Mouse (Mus musculus): ENCODE data around the gene Nlrc3. TPM values are rescaled to one million over a fixed set of nuclear protein-coding genes. Genes with fewer than 3 reads are reported as not detected.
"Not testable (repeated sequence)": the region's sequence is repeated elsewhere in the genome, so short reads cannot be mapped to it uniquely, and the experiment has no call there.

Nlrc3 gene
- 0.15 and 0.27 TPM in 2 replicates for polyA plus RNA-seq (2015; fragmentation: Nextera tagmentation; extraction: Ambion mirVana)

- H3K4me1 ChIP-seq (replicated peaks; ENCODE audit: control insufficient read depth, insufficient read depth): no peaks in the 10 kb centered on the region
- H3K9ac ChIP-seq (ENCODE audit: low read length): no peak within 1 kb of the TSS
- no peak within 1 kb of the TSS for H3K4me2 ChIP-seq (replicated peaks; ENCODE audit: low read depth)
- WGBS: 69% methylated on average over 4 of the region's 4 CpGs
- H3K4me3 ChIP-seq (ENCODE audit: low read depth, low read length): no peak within 1 kb of the TSS
- no peaks in the 10 kb centered on the region for H3K27me3 ChIP-seq (ENCODE audit: control insufficient read depth, insufficient read depth, low read length)
- DNase-seq (ENCODE audit: low spot score): no peak
- TF ChIP-seq CTCF (IDR thresholded peaks at IDR 0.05; ENCODE audit: low read depth) (no peak), EP300 (optimal IDR thresholded peaks at IDR 0.05) (no peak)
- no peak for ATAC-seq (ENCODE audit: low FRiP score, low TSS enrichment)
- H3K27ac ChIP-seq (replicated peaks): no peak within 1 kb of the TSS
- no peaks in the 10 kb centered on the region for H3K9me3 ChIP-seq (ENCODE audit: control insufficient read depth, low read length)
- H3K36me3 ChIP-seq (ENCODE audit: control insufficient read depth, insufficient read depth, low read length): peaks cover 9% of the 10 kb centered on the region; the same call in 1 of the 2 replicates
Measured at GRCm38 (mm10) chr16:3976251-3976671, at the start of gene Nlrc3. Nlrc3 (minus strand) TSS chr16:3976632.

- Histone ChIP-seq H3K27ac (replicated peaks) (no peak overlapping the region), H3K4me2 (replicated peaks; ENCODE audit: low read depth) (no peak overlapping the region), H3K4me3 (ENCODE audit: low read depth, low read length) (no peak overlapping the region), H3K27me3 (ENCODE audit: control insufficient read depth, insufficient read depth, low read length) (no peaks in the 10 kb centered on the region), H3K9me3 (ENCODE audit: control insufficient read depth, low read length) (no peaks in the 10 kb centered on the region), H3K4me1 (replicated peaks; ENCODE audit: control insufficient read depth, insufficient read depth) (no peaks in the 10 kb centered on the region), H3K9ac (ENCODE audit: low read length) (no peak overlapping the region), H3K36me3 (ENCODE audit: control insufficient read depth, insufficient read depth, low read length) (no peaks in the 10 kb centered on the region)
- ATAC-seq (ENCODE audit: low FRiP score, low TSS enrichment) (no peak), DNase-seq (ENCODE audit: low spot score) (no peak)
- no peak for TF ChIP-seq EP300 (optimal IDR thresholded peaks at IDR 0.05)
- no peak for TF ChIP-seq CTCF (IDR thresholded peaks at IDR 0.05; ENCODE audit: low read depth)
- WGBS: 70% methylated on average over 4 of the region's 4 CpGs
Measured at GRCm38 (mm10) chr16:4022719-4023118, 46.3 kb upstream of the Nlrc3 start.

DNA sequence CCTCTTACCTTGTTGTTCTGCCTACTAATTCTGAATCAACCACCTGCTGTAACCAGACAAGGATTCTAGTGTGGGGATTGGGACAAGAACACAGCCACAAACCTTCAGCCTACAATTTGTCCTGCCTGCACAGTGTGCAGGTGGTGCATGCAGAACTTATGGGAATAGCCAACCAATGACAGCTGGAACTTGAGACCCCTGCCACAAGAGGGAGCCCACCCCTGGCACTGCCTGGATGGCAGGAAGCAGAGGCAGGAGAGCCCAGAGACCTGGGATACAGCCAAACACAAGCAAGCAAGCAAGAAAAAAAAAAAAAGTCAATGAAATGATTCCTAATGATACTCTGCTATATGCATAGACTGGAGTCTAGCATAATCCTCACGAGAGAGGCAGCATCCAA, 44.8 kb upstream of the Nlrc3 start:
- Histone ChIP-seq H3K9ac (ENCODE audit: low read length) (no peak overlapping the region), H3K4me1 (replicated peaks; ENCODE audit: control insufficient read depth, insufficient read depth) (no peaks in the 10 kb centered on the region), H3K27ac (replicated peaks) (no peak overlapping the region), H3K36me3 (ENCODE audit: control insufficient read depth, insufficient read depth, low read length) (no peaks in the 10 kb centered on the region), H3K9me3 (ENCODE audit: control insufficient read depth, low read length) (no peaks in the 10 kb centered on the region), H3K4me2 (replicated peaks; ENCODE audit: low read depth) (no peak overlapping the region), H3K4me3 (ENCODE audit: low read depth, low read length) (no peak overlapping the region), H3K27me3 (ENCODE audit: control insufficient read depth, insufficient read depth, low read length) (no peaks in the 10 kb centered on the region)
- ATAC-seq (ENCODE audit: low FRiP score, low TSS enrichment) (no peak), DNase-seq (ENCODE audit: low spot score) (no peak)
- TF ChIP-seq EP300 (optimal IDR thresholded peaks at IDR 0.05) (no peak), CTCF (IDR thresholded peaks at IDR 0.05; ENCODE audit: low read depth) (no peak)
- WGBS: 92% methylated on average over 1 of the region's 1 CpGs

- not testable (repeated sequence) for H3K4me3 ChIP-seq (ENCODE audit: low read depth, low read length)
Measured at GRCm38 (mm10) chr16:4017466-4017865, 41.0 kb upstream of the Nlrc3 start.

GRCm38 (mm10) chr16:4016786-4017185, 40.4 kb upstream of the Nlrc3 start:
- 78% methylated on average over 17 of the region's 17 CpGs for WGBS
- H3K36me3 ChIP-seq (ENCODE audit: control insufficient read depth, insufficient read depth, low read length); DNase-seq (ENCODE audit: low spot score); H3K9me3 ChIP-seq (ENCODE audit: control insufficient read depth, low read length); ATAC-seq (ENCODE audit: low FRiP score, low TSS enrichment); H3K4me2 ChIP-seq (replicated peaks; ENCODE audit: low read depth); H3K9ac ChIP-seq (ENCODE audit: low read length); H3K27ac ChIP-seq (replicated peaks); H3K4me3 ChIP-seq (ENCODE audit: low read depth, low read length); H3K27me3 ChIP-seq (ENCODE audit: control insufficient read depth, insufficient read depth, low read length); H3K4me1 ChIP-seq (replicated peaks; ENCODE audit: control insufficient read depth, insufficient read depth): not testable (repeated sequence)

More at GRCm38 (mm10) chr16:4017466-4017865, 41.0 kb upstream of the Nlrc3 start:
- H3K27me3 ChIP-seq (ENCODE audit: control insufficient read depth, insufficient read depth, low read length); H3K9ac ChIP-seq (ENCODE audit: low read length); H3K9me3 ChIP-seq (ENCODE audit: control insufficient read depth, low read length); H3K27ac ChIP-seq (replicated peaks); H3K4me1 ChIP-seq (replicated peaks; ENCODE audit: control insufficient read depth, insufficient read depth); DNase-seq (ENCODE audit: low spot score); ATAC-seq (ENCODE audit: low FRiP score, low TSS enrichment); H3K4me2 ChIP-seq (replicated peaks; ENCODE audit: low read depth); H3K36me3 ChIP-seq (ENCODE audit: control insufficient read depth, insufficient read depth, low read length): not testable (repeated sequence)
- 78% methylated on average over 6 of the region's 6 CpGs for WGBS

DNA sequence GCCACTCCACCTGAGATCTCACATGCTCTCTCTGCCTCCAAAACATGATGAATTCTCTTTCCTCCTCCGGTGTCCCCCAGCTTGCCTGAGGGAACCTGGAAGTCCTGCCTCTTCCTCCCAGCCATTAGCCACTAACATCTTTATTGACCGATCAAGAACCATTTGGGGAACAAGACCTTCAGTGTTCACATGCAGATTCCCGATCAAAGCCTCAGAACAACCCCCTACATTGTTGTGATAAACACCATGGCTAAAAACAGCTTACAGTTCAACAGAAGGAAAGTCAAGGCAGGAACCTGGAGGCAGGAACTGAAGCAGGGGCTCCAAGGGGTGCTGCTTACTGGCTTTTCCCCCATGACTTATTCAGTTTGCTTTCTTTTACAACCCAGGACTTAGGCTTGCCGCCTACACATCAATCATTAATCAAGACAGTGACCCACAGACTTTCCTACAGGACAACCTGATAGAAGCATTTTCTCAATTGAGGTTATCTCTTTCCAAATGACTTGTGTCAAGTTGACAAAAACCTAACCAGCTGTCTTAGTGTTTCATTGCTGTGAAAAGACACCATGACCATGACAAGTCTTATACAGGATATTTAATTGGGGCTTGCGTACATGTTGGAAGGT, 37.7 kb upstream of the Nlrc3 start:
- ATAC-seq (ENCODE audit: low FRiP score, low TSS enrichment) (no peak), DNase-seq (ENCODE audit: low spot score) (no peak)
- Histone ChIP-seq H3K9ac (ENCODE audit: low read length) (no peak overlapping the region), H3K27me3 (ENCODE audit: control insufficient read depth, insufficient read depth, low read length) (no peaks in the 10 kb centered on the region), H3K4me2 (replicated peaks; ENCODE audit: low read depth) (no peak overlapping the region), H3K27ac (replicated peaks) (no peak overlapping the region), H3K4me3 (ENCODE audit: low read depth, low read length) (no peak overlapping the region), H3K36me3 (ENCODE audit: control insufficient read depth, insufficient read depth, low read length) (no peaks in the 10 kb centered on the region), H3K4me1 (replicated peaks; ENCODE audit: control insufficient read depth, insufficient read depth) (no peaks in the 10 kb centered on the region), H3K9me3 (ENCODE audit: control insufficient read depth, low read length) (no peaks in the 10 kb centered on the region)
- no peak for TF ChIP-seq CTCF (IDR thresholded peaks at IDR 0.05; ENCODE audit: low read depth)
- TF ChIP-seq EP300 (optimal IDR thresholded peaks at IDR 0.05): no peak
- WGBS: 80% methylated on average over 5 of the region's 5 CpGs

Data from stomach, postnatal 0 days (tissue).